ENCODE assay signal across 18 mouse cellular contexts in the genomic region with DNA sequence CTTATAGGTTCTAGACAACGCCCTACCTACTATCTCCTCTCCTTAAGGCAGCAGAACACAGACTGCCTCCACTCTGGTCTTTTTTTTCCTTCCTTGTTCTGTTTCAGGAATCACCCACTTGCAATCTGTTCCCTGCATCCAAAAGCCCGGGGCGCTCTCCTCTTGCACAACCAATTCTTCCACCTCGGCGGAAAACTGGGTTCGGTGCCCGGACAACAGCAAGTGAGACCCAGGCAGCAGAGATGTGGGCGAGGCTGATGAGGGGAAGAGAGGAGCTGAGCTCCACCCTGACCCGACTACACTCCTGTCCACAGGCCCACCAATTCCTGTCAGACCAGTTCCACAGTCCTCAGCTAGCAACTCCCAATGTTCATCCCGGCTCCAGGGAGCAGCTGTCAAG. TPM values are rescaled to one million over a fixed set of nuclear protein-coding genes. Genes with fewer than 3 reads are reported as not detected.
DNase-seq lines count a peak whose midpoint lies in the region; ATAC-seq and TF ChIP-seq lines count a peak whose summit lies in the region.
"Had no signal": no experiment of that assay in that cellular context is flagged by ENCODE, and none has a peak within 500 bp of the region (broad histone marks: within the 10 kb centered on the region; RNA-seq: fewer than 3 reads in every experiment).

No protein-coding gene starts in this region.

- H3K4me3 ChIP-seq in cortical plate, adult 2 months (ENCODE audit: insufficient read depth, low read length): no peak overlapping the region
- no peak overlapping the region for H3K4me3 ChIP-seq in hindbrain, postnatal 0 days (ENCODE audit: low read length)
- H3K4me3 ChIP-seq in gastrocnemius, adult 2 months: no peak overlapping the region
- H3K4me3 ChIP-seq: forebrain, embryonic 12.5 days; liver, embryonic 12.5 days; neural tube, embryonic 15.5 days had no signal

- peak; percentile 52 to 65 for DNase-seq in cerebellum, postnatal 14 days
- no peak for DNase-seq in cerebellum, postnatal 25 days
- peak; percentile 86 for DNase-seq in layer of hippocampus, adult 9-11 months
- peak; percentile 72 to 84 for DNase-seq in right cerebral cortex, postnatal 10 days (ENCODE audit: low spot score in 2 of 2)
- no peak for DNase-seq in hindbrain, postnatal 0 days (ENCODE audit: low spot score)
- no peak for DNase-seq in gastrocnemius, postnatal 10 days
- no peak for DNase-seq in gastrocnemius, adult 2 months
- DNase-seq: embryo, embryonic 11 days; gastrocnemius, postnatal 36 days; kidney, postnatal 4 days; lung, postnatal 14 days had no signal

- no peaks in the 10 kb centered on the region for H3K27me3 ChIP-seq in hindbrain, postnatal 0 days (ENCODE audit: insufficient read depth, low read length)
- H3K27me3 ChIP-seq: forebrain, embryonic 12.5 days; neural tube, embryonic 15.5 days had no signal

- TF ChIP-seq CTCF in cortical plate, adult 2 months (IDR thresholded peaks at IDR 0.05; ENCODE audit: extremely low read depth, insufficient read depth, low read length): no peak
- no peak for TF ChIP-seq CTCF in hindbrain, postnatal 0 days (IDR thresholded peaks at IDR 0.05; ENCODE audit: low read depth)
- TF ChIP-seq CTCF in gastrocnemius, adult 2 months (IDR thresholded peaks at IDR 0.05): no peak

- no peak for ATAC-seq in hindbrain, postnatal 0 days
- ATAC-seq: liver, embryonic 12.5 days had no signal

- H3K9me3 ChIP-seq in hindbrain, postnatal 0 days (ENCODE audit: low read length): no peaks in the 10 kb centered on the region
- H3K9me3 ChIP-seq: forebrain, embryonic 12.5 days; liver, embryonic 12.5 days; neural tube, embryonic 15.5 days had no signal

- 88% methylated on average over 10 of the region's 10 CpGs for WGBS in hindbrain, postnatal 0 days

- H3K36me3 ChIP-seq in hindbrain, postnatal 0 days (ENCODE audit: insufficient read depth, low read length): no peaks in the 10 kb centered on the region

- peak overlapping the region; percentile 82 for H3K27ac ChIP-seq in cortical plate, adult 2 months (ENCODE audit: insufficient read depth, low read length)
- no peak overlapping the region for H3K27ac ChIP-seq in hindbrain, postnatal 0 days
- H3K27ac ChIP-seq in gastrocnemius, adult 2 months: no peak overlapping the region
- H3K27ac ChIP-seq: forebrain, embryonic 12.5 days; liver, embryonic 12.5 days; neural tube, embryonic 15.5 days had no signal

- no peak overlapping the region for H3K4me2 ChIP-seq in hindbrain, postnatal 0 days (ENCODE audit: low read depth, low read length)
- H3K4me2 ChIP-seq: forebrain, embryonic 12.5 days; liver, embryonic 12.5 days; neural tube, embryonic 15.5 days had no signal

- intact Hi-C loops in gastrocnemius, adult 2 months (cut with DNase I): loop anchor here (5.0 kb wide), 1 partner anchor 59 kb away; no protein-coding TSS in a partner anchor

- no peak for TF ChIP-seq POLR2A in cortical plate, adult 2 months (IDR thresholded peaks at IDR 0.05; ENCODE audit: extremely low read depth, insufficient read depth, low read length)

- no peak overlapping the region for H3K9ac ChIP-seq in hindbrain, postnatal 0 days (replicated peaks; ENCODE audit: low read length)
- H3K9ac ChIP-seq: forebrain, embryonic 12.5 days; liver, embryonic 12.5 days; neural tube, embryonic 15.5 days had no signal

- peaks cover 6% of the 10 kb centered on the region for H3K4me1 ChIP-seq in cortical plate, adult 2 months (ENCODE audit: control insufficient read depth, insufficient read depth, low read length)
- H3K4me1 ChIP-seq in hindbrain, postnatal 0 days (ENCODE audit: insufficient read depth, low read length): no peaks in the 10 kb centered on the region

RNA-seq across cellular contexts. Expression of a gene that starts 2.5 kb away (rescaled TPM):
- polyA plus RNA-seq in cortical plate, adult 2 months (2012; rRNA removed): 29.9 and 35.5 TPM in 2 replicates
- 11.0 and 15.0 TPM in 2 replicates for total RNA-seq in hindbrain, postnatal 0 days (2014; rRNA removed)
- 8.4 and 11.0 TPM in 2 replicates for polyA plus RNA-seq in hindbrain, postnatal 0 days (2015; fragmentation: Nextera tagmentation; extraction: Ambion mirVana)
- 1 to 10 TPM; 2.3 to 3.0 TPM for total RNA-seq in gastrocnemius, postnatal 10 days (2021)
- total RNA-seq in gastrocnemius, adult 2 months (2021): not detected

RNA-seq across cellular contexts. Expression of a gene that starts 21.5 kb away (rescaled TPM):
- 0.08 TPM in 1 of 2 replicates, not detected in the other for polyA plus RNA-seq in cortical plate, adult 2 months (2012; rRNA removed)
- 0.36 TPM in 1 of 2 replicates, not detected in the other for total RNA-seq in hindbrain, postnatal 0 days (2014; rRNA removed)
- polyA plus RNA-seq in hindbrain, postnatal 0 days (2015; fragmentation: Nextera tagmentation; extraction: Ambion mirVana): 0.11 and 0.19 TPM in 2 replicates
- not detected for total RNA-seq in gastrocnemius, postnatal 10 days (2021)
- not detected for total RNA-seq in gastrocnemius, adult 2 months (2021)
- total RNA-seq: adrenal gland, adult 18-20 months; gastrocnemius, postnatal 36 days; midbrain, postnatal 0 days had no signal
- polyA plus RNA-seq: intestine, embryonic 14.5 days; midbrain, postnatal 0 days had no signal

RNA-seq across cellular contexts. Expression of a gene that starts 29.2 kb away (rescaled TPM):
- polyA plus RNA-seq in cortical plate, adult 2 months (2012; rRNA removed): 60.0 and 61.5 TPM in 2 replicates
- total RNA-seq in hindbrain, postnatal 0 days (2014; rRNA removed): 94.8 and 95.3 TPM in 2 replicates
- 28.1 and 30.6 TPM in 2 replicates for polyA plus RNA-seq in hindbrain, postnatal 0 days (2015; fragmentation: Nextera tagmentation; extraction: Ambion mirVana)
- 1 to 10 TPM; 2.9 to 4.3 TPM for total RNA-seq in gastrocnemius, postnatal 10 days (2021)
- 1 to 10 TPM; 6.4 to 8.8 TPM for total RNA-seq in gastrocnemius, adult 2 months (2021)

RNA-seq across cellular contexts. Expression of a gene that starts 58.8 kb away (rescaled TPM):
- 188 and 204 TPM in 2 replicates for polyA plus RNA-seq in cortical plate, adult 2 months (2012; rRNA removed)
- total RNA-seq in hindbrain, postnatal 0 days (2014; rRNA removed): 122 and 137 TPM in 2 replicates
- polyA plus RNA-seq in hindbrain, postnatal 0 days (2015; fragmentation: Nextera tagmentation; extraction: Ambion mirVana): 214 and 223 TPM in 2 replicates
- total RNA-seq in gastrocnemius, postnatal 10 days (2021): 100 to 1,000 TPM; 109 to 111 TPM
- 100 to 1,000 TPM; 116 to 135 TPM for total RNA-seq in gastrocnemius, adult 2 months (2021)

Comparison
In these comparisons a context has a peak if more than half of its experiments do, and no peak if none do; other contexts are left out.
1. DNase-seq: peak in cerebellum, postnatal 14 days (2 of 2), layer of hippocampus, adult 9-11 months (single experiment) and right cerebral cortex, postnatal 10 days (2 of 2); none in cerebellum, postnatal 25 days (0 of 2), hindbrain, postnatal 0 days (single experiment), gastrocnemius, postnatal 10 days (single experiment) and gastrocnemius, adult 2 months (single experiment).